Mouse (Mus musculus): ENCODE data around the gene Entpd3. TPM values are rescaled to one million over a fixed set of nuclear protein-coding genes. Genes with fewer than 3 reads are reported as not detected.
"Not testable (repeated sequence)": the region's sequence is repeated elsewhere in the genome, so short reads cannot be mapped to it uniquely, and the experiment has no call there.

Gene Entpd3
- polyA plus RNA-seq, 1 experiment from 2014 or later: 2.2 TPM

- no peak for ATAC-seq (ENCODE audit: low FRiP score, low read depth)
- WGBS: 81% methylated on average over 3 of the region's 3 CpGs
- Histone ChIP-seq H3K4me1 (no peaks in the 10 kb centered on the region), H3K4me3 (no peak overlapping the region), H3K27me3 (no peaks in the 10 kb centered on the region), H3K4me2 (replicated peaks) (no peak overlapping the region), H3K27ac (no peak overlapping the region), H3K36me3 (no peaks in the 10 kb centered on the region), H3K9ac (no peak overlapping the region), H3K9me3 (no peaks in the 10 kb centered on the region)
These were observed 20.7 kb upstream of the Entpd3 start for GRCm38 (mm10) chr9:120518946-120519345.

DNA sequence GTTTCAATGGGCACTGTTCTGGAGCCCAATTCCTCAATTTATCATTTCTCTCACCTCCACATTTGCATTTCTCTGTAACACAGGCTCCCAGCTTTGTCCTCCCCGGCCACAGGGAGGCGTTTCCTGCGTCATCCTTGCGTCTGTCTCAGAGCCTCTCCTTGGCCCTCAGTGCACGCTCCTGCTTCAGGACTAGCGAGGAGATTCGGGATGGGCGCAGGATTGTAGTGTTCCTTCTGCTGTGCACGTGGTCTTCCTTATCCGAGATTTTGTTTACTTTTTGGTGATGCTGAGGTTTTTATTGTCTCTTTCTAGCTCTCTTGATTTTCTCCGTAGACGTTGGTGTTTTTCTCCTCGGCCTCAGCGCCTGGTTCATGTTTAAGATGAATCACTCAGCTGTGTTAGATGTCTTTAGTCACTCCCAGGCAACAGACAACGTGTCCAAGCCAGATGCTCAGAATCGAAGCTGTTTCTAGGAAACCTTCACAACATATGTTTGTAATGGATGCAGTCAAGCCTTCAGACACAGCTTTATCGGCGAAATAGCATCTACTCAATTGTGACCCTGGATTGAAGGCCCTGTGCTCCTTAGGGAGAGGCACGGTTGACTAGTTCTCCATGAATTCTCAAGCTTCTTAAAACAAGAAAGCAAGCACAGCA is 20.0 kb upstream of the Entpd3 start:
- Histone ChIP-seq H3K4me1 (no peaks in the 10 kb centered on the region), H3K4me3 (no peak overlapping the region), H3K9ac (no peak overlapping the region), H3K9me3 (no peaks in the 10 kb centered on the region), H3K27me3 (no peaks in the 10 kb centered on the region), H3K27ac (no peak overlapping the region), H3K36me3 (no peaks in the 10 kb centered on the region), H3K4me2 (replicated peaks) (no peak overlapping the region)
- ATAC-seq (ENCODE audit: low FRiP score, low read depth): no peak
- 60% methylated on average over 19 of the region's 19 CpGs for WGBS

- no peaks in the 10 kb centered on the region for H3K27me3 ChIP-seq
- no peaks in the 10 kb centered on the region for H3K36me3 ChIP-seq
- no peaks in the 10 kb centered on the region for H3K9me3 ChIP-seq
- no peak overlapping the region for H3K4me3 ChIP-seq
- H3K27ac ChIP-seq: no peak overlapping the region
- no peaks in the 10 kb centered on the region for H3K4me1 ChIP-seq
- WGBS: 86% methylated on average over 1 of the region's 1 CpGs
- H3K4me2 ChIP-seq (replicated peaks): no peak overlapping the region
- no peak for ATAC-seq (ENCODE audit: low FRiP score, low read depth)
- H3K9ac ChIP-seq: no peak overlapping the region
These were observed 18.5 kb upstream of the Entpd3 start for GRCm38 (mm10) chr9:120521161-120521560.

DNA sequence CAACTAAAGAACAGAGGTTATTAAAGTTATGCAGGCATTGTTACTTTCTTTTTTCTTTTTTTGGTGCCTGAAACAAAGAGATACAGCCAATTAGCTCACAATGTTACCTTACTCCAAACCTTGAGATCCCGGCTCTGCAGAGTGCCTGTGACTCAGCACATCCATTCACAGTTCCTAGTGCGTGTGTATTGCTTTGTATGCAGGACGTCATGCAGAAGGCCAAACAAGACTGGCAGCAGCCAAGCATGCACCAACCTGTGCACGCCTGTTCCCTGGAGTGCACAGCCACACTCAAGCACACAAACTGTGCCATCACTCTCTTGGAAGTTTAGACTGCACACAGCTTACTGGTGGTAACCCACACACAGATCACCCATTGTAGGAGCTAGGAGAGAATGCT is 12.3 kb upstream of the Entpd3 start:
- 79% methylated on average over 4 of the region's 4 CpGs for WGBS
- Histone ChIP-seq H3K36me3 (no peaks in the 10 kb centered on the region), H3K9me3 (no peaks in the 10 kb centered on the region), H3K27ac (no peak overlapping the region), H3K4me3 (no peak overlapping the region), H3K4me2 (replicated peaks) (no peak overlapping the region), H3K4me1 (no peaks in the 10 kb centered on the region), H3K27me3 (no peaks in the 10 kb centered on the region), H3K9ac (no peak overlapping the region)
- no peak for ATAC-seq (ENCODE audit: low FRiP score, low read depth)

DNA sequence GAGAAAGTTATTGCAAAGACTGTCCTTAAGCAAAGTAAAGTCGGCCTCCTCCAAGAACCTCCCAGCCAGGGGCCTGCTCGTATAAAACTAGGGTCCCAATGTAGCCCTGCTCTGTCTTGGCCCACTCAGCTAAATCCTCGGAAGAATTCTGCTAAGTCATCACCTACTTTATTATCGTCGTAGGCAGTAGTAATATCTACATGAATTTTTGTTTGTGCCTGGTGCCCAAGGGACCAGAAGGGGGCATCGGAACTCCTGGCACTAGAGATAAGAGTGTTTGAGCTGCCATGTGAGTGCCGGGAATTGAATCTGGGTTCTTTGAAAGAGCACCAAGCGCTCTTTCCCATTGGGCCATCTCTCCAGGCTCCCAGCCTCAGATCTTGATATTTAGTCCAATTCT is 11.7 kb upstream of the Entpd3 start:
- no peak overlapping the region for H3K4me2 ChIP-seq (replicated peaks)
- H3K36me3 ChIP-seq: no peaks in the 10 kb centered on the region
- WGBS: 90% methylated on average over 8 of the region's 8 CpGs
- H3K4me3 ChIP-seq: no peak overlapping the region
- H3K9me3 ChIP-seq: 0 out of 2 replicates have a peak, but pooled peaks cover 5% of the 10 kb centered on the region
- no peak overlapping the region for H3K27ac ChIP-seq
- no peaks in the 10 kb centered on the region for H3K4me1 ChIP-seq
- ATAC-seq (ENCODE audit: low FRiP score, low read depth): no peak
- no peaks in the 10 kb centered on the region for H3K27me3 ChIP-seq
- H3K9ac ChIP-seq: no peak overlapping the region

- H3K27me3 ChIP-seq: no peaks in the 10 kb centered on the region
- ATAC-seq (ENCODE audit: low FRiP score, low read depth): no peak
These were observed 10.7 kb upstream of the Entpd3 start for GRCm38 (mm10) chr9:120528815-120529510.

GRCm38 (mm10) chr9:120530471-120530870 is 9.1 kb upstream of the Entpd3 start:
- no peaks in the 10 kb centered on the region for H3K27me3 ChIP-seq
- no peak overlapping the region for H3K27ac ChIP-seq
- no peaks in the 10 kb centered on the region for H3K4me1 ChIP-seq
- 89% methylated on average over 5 of the region's 5 CpGs for WGBS
- H3K4me2 ChIP-seq (replicated peaks): no peak overlapping the region
- H3K9me3 ChIP-seq: 0 out of 2 replicates have a peak, but pooled peaks cover 5% of the 10 kb centered on the region
- ATAC-seq (ENCODE audit: low FRiP score, low read depth): no peak
- H3K36me3 ChIP-seq: no peaks in the 10 kb centered on the region
- no peak overlapping the region for H3K4me3 ChIP-seq
- H3K9ac ChIP-seq: no peak overlapping the region

More at GRCm38 (mm10) chr9:120528815-120529510, 10.7 kb upstream of the Entpd3 start:
- no peaks in the 10 kb centered on the region for H3K4me1 ChIP-seq
- no peaks in the 10 kb centered on the region for H3K36me3 ChIP-seq
- H3K27ac ChIP-seq: no peak overlapping the region
- no peak overlapping the region for H3K4me3 ChIP-seq
- no peak overlapping the region for H3K4me2 ChIP-seq (replicated peaks)
- 86% methylated on average over 17 of the region's 17 CpGs for WGBS
- 0 out of 2 replicates have a peak, but pooled peaks cover 5% of the 10 kb centered on the region for H3K9me3 ChIP-seq
- H3K9ac ChIP-seq: no peak overlapping the region

- Histone ChIP-seq H3K27me3 (no peaks in the 10 kb centered on the region), H3K4me3 (no peak overlapping the region), H3K9ac (no peak overlapping the region), H3K9me3 (0 out of 2 replicates have a peak, but pooled peaks cover 5% of the 10 kb centered on the region), H3K36me3 (no peaks in the 10 kb centered on the region), H3K4me2 (replicated peaks) (no peak overlapping the region), H3K4me1 (no peaks in the 10 kb centered on the region), H3K27ac (no peak overlapping the region)
- WGBS: 78% methylated on average over 6 of the region's 6 CpGs
- ATAC-seq (ENCODE audit: low FRiP score, low read depth): no peak
These were observed 7.6 kb upstream of the Entpd3 start for GRCm38 (mm10) chr9:120532062-120532461.

DNA sequence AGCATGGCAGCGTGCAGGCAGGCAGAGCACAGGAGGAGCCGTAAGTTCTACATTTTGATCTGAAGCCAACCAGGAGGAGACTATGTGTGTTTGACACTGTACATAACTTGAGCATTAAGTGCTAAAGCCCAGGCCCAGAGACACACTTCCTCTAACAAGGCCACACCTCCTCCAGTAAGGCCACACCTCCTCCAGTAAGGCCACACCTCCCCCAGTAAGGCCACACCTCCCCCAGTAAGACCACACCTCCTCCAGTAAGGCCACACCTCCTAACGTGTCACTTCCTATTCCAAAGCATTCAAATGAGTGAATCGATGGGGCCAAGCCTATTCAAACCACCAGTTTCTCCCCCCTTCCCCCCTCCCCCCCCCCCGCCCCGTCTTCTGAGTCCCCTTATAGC is 6.9 kb upstream of the Entpd3 start:
- Histone ChIP-seq H3K27ac (no peak overlapping the region), H3K36me3 (no peaks in the 10 kb centered on the region), H3K9ac (no peak overlapping the region), H3K4me2 (replicated peaks) (no peak overlapping the region), H3K4me3 (no peak overlapping the region), H3K9me3 (0 out of 2 replicates have a peak, but pooled peaks cover 5% of the 10 kb centered on the region), H3K4me1 (no peaks in the 10 kb centered on the region), H3K27me3 (no peaks in the 10 kb centered on the region)
- WGBS: 87% methylated on average over 6 of the region's 6 CpGs
- no peak for ATAC-seq (ENCODE audit: low FRiP score, low read depth)

DNA sequence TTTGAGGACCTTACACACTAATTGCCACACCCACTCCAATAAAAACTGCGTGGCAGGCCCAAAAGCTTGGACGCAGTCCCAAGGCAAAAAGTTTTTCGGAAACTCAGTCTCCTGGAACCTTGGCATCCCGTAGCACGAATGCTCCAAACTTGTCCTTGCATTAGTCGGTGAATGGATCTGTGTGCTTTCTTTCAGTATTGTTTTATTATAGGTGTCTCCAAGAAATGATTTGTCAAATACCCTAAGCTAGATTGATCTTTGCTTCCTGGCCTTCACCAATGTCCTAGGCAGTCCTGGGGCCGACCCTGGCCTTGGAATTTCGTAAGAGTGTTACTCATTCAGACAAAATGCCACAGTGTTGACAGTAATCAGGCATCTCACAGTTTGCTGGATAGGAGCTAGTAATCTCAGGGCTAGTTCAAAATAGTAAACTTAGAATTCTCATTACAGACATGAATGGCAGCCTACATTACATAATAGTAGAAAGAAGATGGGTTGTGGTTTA is 6.1 kb upstream of the Entpd3 start:
- WGBS: 93% methylated on average over 8 of the region's 8 CpGs
- ATAC-seq (ENCODE audit: low FRiP score, low read depth); H3K27ac ChIP-seq; H3K27me3 ChIP-seq; H3K4me3 ChIP-seq; H3K9ac ChIP-seq; H3K4me1 ChIP-seq; H3K9me3 ChIP-seq; H3K4me2 ChIP-seq (replicated peaks); H3K36me3 ChIP-seq: not testable (repeated sequence)

DNA sequence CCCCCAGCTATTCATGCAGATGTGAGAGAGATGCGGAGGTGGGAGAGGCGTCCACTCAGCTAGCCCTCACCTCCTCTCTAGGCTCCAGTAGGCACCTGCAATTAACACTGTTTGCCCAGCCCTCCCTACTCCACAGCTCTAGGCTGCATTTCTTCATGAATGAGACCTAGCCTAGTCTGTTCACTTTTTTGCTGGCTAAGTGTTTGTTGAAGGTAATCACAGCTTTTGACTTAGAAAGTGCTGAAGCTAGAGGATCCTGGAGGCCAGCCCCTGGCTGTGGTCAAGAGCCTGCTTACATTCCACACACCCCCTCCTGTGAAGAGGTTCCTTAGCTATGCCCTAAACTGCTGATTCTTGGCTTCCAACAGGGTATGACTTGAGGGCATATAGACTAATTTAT is 1.8 kb downstream of the Entpd3 start:
- Histone ChIP-seq H3K36me3 (no peaks in the 10 kb centered on the region), H3K4me2 (replicated peaks) (no peak overlapping the region)
- no peak for ATAC-seq (ENCODE audit: low FRiP score, low read depth)

DNA sequence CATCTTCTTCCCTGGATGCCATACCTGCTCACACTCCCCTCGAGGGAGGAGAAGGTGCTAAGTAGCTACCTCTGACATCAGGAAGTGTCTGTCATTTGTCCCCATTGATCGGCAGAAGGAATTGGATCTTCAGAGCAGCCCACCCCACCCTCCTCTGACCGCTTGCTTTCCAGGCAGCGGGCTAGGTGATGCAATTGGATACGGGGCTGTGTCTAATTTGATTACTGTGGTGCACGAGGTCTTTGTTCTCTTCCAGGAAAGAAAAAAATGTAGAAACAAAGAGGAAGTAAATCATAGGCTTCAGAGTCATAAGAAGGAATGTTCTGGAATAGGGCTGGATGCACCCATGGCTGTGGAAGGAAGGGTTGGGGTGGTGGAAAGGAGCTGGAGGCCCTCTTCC is 2.6 kb downstream of the Entpd3 start:
- Histone ChIP-seq H3K36me3 (no peaks in the 10 kb centered on the region), H3K4me3 (no peak overlapping the region), H3K9ac (no peak overlapping the region), H3K4me2 (replicated peaks) (no peak overlapping the region), H3K27ac (no peak overlapping the region), H3K9me3 (no peaks in the 10 kb centered on the region), H3K4me1 (peaks cover 19% of the 10 kb centered on the region), H3K27me3 (peaks cover 37% of the 10 kb centered on the region)
- no peak for ATAC-seq (ENCODE audit: low FRiP score, low read depth)
- WGBS: 22% methylated on average over 6 of the region's 6 CpGs

More for the DNA sequence above, 1.8 kb downstream of the Entpd3 start:
- H3K9ac ChIP-seq: no peak overlapping the region
- peaks cover 10% of the 10 kb centered on the region for H3K4me1 ChIP-seq
- peaks cover 37% of the 10 kb centered on the region for H3K27me3 ChIP-seq
- H3K4me3 ChIP-seq: no peak overlapping the region
- no peaks in the 10 kb centered on the region for H3K9me3 ChIP-seq
- WGBS: 17% methylated on average over 2 of the region's 2 CpGs
- H3K27ac ChIP-seq: no peak overlapping the region

Measured in limb, embryonic 13.5 days (tissue).